Mouse (Mus musculus) midbrain, postnatal 0 days (tissue): ENCODE results near the gene Inf2. TPM values are rescaled to one million over a fixed set of nuclear protein-coding genes. Genes with fewer than 3 reads are reported as not detected.
A peak's percentile ranks its signal among the peaks of the same experiment; 100 is the strongest.

ENCODE experiments used
- ATAC-seq: fragments of 200-750 bp; cut with Nextera tagmentation; 2 replicates; pipeline ENCODE4 v1.8.0; 2017; ENCODE audit warnings: moderate number of reproducible peaks, mild to moderate bottlenecking, moderate TSS enrichment, moderate library complexity; ENCODE audit not compliant: low FRiP score
- DNase-seq: peaks from one replicate; pipeline ENCODE4 v3.0.0-alpha.2; 2015; ENCODE audit warnings: low spot score
- H3K27ac ChIP-seq: fragments of 300-500 bp; sonication (generic); 2 replicates; pipeline ENCODE4 v1.5.1; 2014; ENCODE audit warnings: low read depth, mild to moderate bottlenecking, low read length, mixed read lengths
- H3K27me3 ChIP-seq: fragments of 300-500 bp; sonication (generic); 2 replicates; pipeline ENCODE4 v1.6.1; 2014; ENCODE audit warnings: low read length, control low read depth, mixed read lengths; ENCODE audit not compliant: insufficient read depth
- H3K36me3 ChIP-seq: fragments of 300-500 bp; sonication (generic); 2 replicates; pipeline ENCODE4 v1.6.1; 2014; ENCODE audit warnings: low read length, control low read depth, mixed read lengths; ENCODE audit not compliant: insufficient read depth
- H3K4me1 ChIP-seq: fragments of 300-500 bp; sonication (generic); 2 replicates; pipeline ENCODE4 v1.6.1; 2014; ENCODE audit warnings: mild to moderate bottlenecking, control low read depth, antibody characterized with exemption, low read length, mixed read lengths; ENCODE audit not compliant: insufficient read depth
- H3K4me2 ChIP-seq: fragments of 300-500 bp; sonication (generic); 2 replicates; pipeline ENCODE4 v1.6.1; 2014; ENCODE audit warnings: low read depth, mild to moderate bottlenecking, low read length, mixed read lengths; ENCODE audit not compliant: poor library complexity, severe bottlenecking
- H3K4me3 ChIP-seq: fragments of 300-500 bp; sonication (generic); 2 replicates; pipeline ENCODE4 v1.5.1; 2014; ENCODE audit warnings: low read depth, mild to moderate bottlenecking, low read length, moderate library complexity
- H3K9ac ChIP-seq: fragments of 300-500 bp; sonication (generic); replicated peaks from 2 replicates; pipeline ENCODE4 v1.6.1; 2014; ENCODE audit warnings: mild to moderate bottlenecking, low read length, moderate library complexity, mixed read lengths; ENCODE audit not compliant: poor library complexity, severe bottlenecking
- H3K9me3 ChIP-seq: fragments of 300-500 bp; sonication (generic); 2 replicates; pipeline ENCODE4 v1.6.1; 2016; ENCODE audit warnings: low read length, control low read depth
- CTCF ChIP-seq: IDR thresholded peaks from 2 replicates; pipeline ENCODE4 v1.5.1; 2016; ENCODE audit warnings: antibody characterized with exemption, mild to moderate bottlenecking
- WGBS: fragments of 180-500 bp; shearing (Covaris S2); extraction: QIAGEN DNeasy Blood & Tissue Kit; methylation state at CpG from one replicate; pipeline ENCODE4 v1.1.7; 2014; 5-methylcytosine and 5-hydroxymethylcytosine counted together
- polyA plus RNA-seq: library from polyadenylated mRNA; unstranded; fragments of >200 nt; fragmentation: Nextera tagmentation; extraction: Ambion mirVana; gene quantifications from 2 replicates; pipeline ENCODE4 v1.2.1, GENCODE M21; 2015
- total RNA-seq: library from RNA; depleted of rRNA; stranded (reverse); fragments of >200 nt; gene quantifications from 2 replicates; pipeline ENCODE4 v1.2.3, GENCODE M21; 2014

The Inf2 gene
- total and polyA plus RNA-seq, 2 experiments from 2014 or later: 1.3 to 3.6 TPM

GRCm38 (mm10) chr12:112581113-112581512 lies 7.5 kb upstream of the Inf2 start:
- no peak overlapping the region for H3K27ac ChIP-seq
- WGBS: 86% methylated on average over 3 of the region's 3 CpGs
- no peak overlapping the region for H3K4me3 ChIP-seq
- DNase-seq (no peak), ATAC-seq (no peak)
- no peaks in the 10 kb centered on the region for H3K4me1 ChIP-seq
- no peak overlapping the region for H3K9ac ChIP-seq
- no peaks in the 10 kb centered on the region for H3K36me3 ChIP-seq
- TF ChIP-seq CTCF: no peak
- no peaks in the 10 kb centered on the region for H3K27me3 ChIP-seq
- no peak overlapping the region for H3K4me2 ChIP-seq
- no peaks in the 10 kb centered on the region for H3K9me3 ChIP-seq

- ATAC-seq (no peak), DNase-seq (no peak)
- Histone ChIP-seq H3K4me1 (0 out of 2 replicates have a peak, but pooled peaks cover 4% of the 10 kb centered on the region), H3K9me3 (no peaks in the 10 kb centered on the region), H3K9ac (no peak overlapping the region), H3K27me3 (peaks cover 12% of the 10 kb centered on the region), H3K36me3 (no peaks in the 10 kb centered on the region), H3K4me3 (no peak overlapping the region), H3K4me2 (no peak overlapping the region), H3K27ac (no peak overlapping the region)
- WGBS: 76% methylated on average over 7 of the region's 7 CpGs
- TF ChIP-seq CTCF: no peak
Observed at GRCm38 (mm10) chr12:112584954-112585353, 3.6 kb upstream of the Inf2 start.

- WGBS: 68% methylated on average over 7 of the region's 7 CpGs
- no peak for ATAC-seq
- DNase-seq: no peak
- Histone ChIP-seq H3K4me3 (no peak overlapping the region), H3K27ac (no peak overlapping the region), H3K9me3 (no peaks in the 10 kb centered on the region), H3K36me3 (no peaks in the 10 kb centered on the region), H3K4me1 (0 out of 2 replicates have a peak, but pooled peaks cover 4% of the 10 kb centered on the region), H3K27me3 (peaks cover 12% of the 10 kb centered on the region), H3K4me2 (no peak overlapping the region), H3K9ac (no peak overlapping the region)
- no peak for TF ChIP-seq CTCF
Observed at GRCm38 (mm10) chr12:112585924-112586538, 2.6 kb upstream of the Inf2 start.

- no peak for DNase-seq
- whole genome bisulfite sequencing: 82% methylated on average over 14 of the region's 14 CpGs
- no peak overlapping the region for H3K4me3 ChIP-seq
- no peaks in the 10 kb centered on the region for H3K36me3 ChIP-seq
- ATAC-seq: no peak
- H3K27ac ChIP-seq: no peak overlapping the region
- TF ChIP-seq CTCF: no peak
- no peak overlapping the region for H3K4me2 ChIP-seq
- no peaks in the 10 kb centered on the region for H3K9me3 ChIP-seq
- H3K27me3 ChIP-seq: peaks cover 12% of the 10 kb centered on the region
- H3K9ac ChIP-seq: no peak overlapping the region
- 0 out of 2 replicates have a peak, but pooled peaks cover 4% of the 10 kb centered on the region for H3K4me1 ChIP-seq
Observed at GRCm38 (mm10) chr12:112587125-112588124, 1.2 kb upstream of the Inf2 start.

- Histone ChIP-seq H3K36me3 (no peaks in the 10 kb centered on the region), H3K27ac (no peak overlapping the region), H3K9me3 (no peaks in the 10 kb centered on the region), H3K9ac (no peak overlapping the region), H3K27me3 (peaks cover 12% of the 10 kb centered on the region), H3K4me2 (peak overlapping the region; percentile 74), H3K4me1 (0 out of 2 replicates have a peak, but pooled peaks cover 4% of the 10 kb centered on the region), H3K4me3 (no peak overlapping the region)
- DNase-seq (no peak), ATAC-seq (no peak)
- TF ChIP-seq CTCF: no peak
- WGBS: 68% methylated on average over 8 of the region's 8 CpGs
Observed at GRCm38 (mm10) chr12:112589491-112590191, 1.1 kb downstream of the Inf2 start.
